Mouse (Mus musculus): ENCODE measurements around the gene Ubxn4. TPM values are rescaled to one million over a fixed set of nuclear protein-coding genes. Genes with fewer than 3 reads are reported as not detected.
"Not testable (repeated sequence)": the region's sequence is repeated elsewhere in the genome, so short reads cannot be mapped to it uniquely, and the experiment has no call there.

Gene Ubxn4
- 84.9 and 96.4 TPM in 2 replicates for polyA plus RNA-seq (2015; fragmentation: Nextera tagmentation; extraction: Ambion mirVana)

DNA sequence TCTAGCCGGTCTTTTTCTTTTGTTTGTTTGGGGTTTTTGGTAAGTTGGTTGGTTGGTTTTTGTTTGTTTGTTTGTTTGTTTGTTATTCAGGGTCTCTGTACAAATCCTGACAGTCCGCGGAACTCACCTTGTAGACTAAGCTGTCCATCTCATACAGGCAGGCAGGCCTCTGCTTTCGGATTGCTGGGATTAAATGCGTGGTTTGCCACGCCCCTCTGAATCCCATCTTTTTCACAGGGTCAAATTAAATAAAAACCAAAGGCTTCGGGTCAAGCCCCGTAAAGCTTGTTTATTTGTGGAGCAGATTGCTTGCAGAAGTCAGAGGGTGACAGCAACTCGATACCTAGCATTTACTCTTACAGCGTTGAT lies at the start of gene Ubxn4:
Gene Ubxn4 (plus strand): TSS at position 338 of the 369 bp plus-strand sequence.
- DNase-seq (ENCODE audit: low spot score): no peak

DNA sequence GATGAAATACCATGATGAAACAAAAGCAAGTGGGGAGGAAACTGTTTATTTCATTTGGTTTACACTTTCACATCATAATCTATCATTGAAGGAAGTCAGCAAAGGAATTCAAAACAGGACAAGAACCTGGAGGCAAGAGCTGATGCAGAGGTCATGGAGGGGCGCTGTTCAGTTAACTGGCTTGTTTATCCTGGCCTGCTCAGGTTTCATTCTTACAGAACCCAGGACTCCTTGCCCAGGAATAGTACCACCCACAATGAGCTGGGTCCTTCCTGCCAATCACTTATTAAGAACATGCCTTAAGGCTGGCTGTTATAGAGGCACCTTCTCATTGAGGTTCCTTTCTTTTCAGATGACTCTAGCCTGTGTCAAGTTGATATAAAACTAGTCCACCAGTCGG lies 49.8 kb upstream of the Ubxn4 start:
- no peak for DNase-seq (ENCODE audit: low spot score)

DNA sequence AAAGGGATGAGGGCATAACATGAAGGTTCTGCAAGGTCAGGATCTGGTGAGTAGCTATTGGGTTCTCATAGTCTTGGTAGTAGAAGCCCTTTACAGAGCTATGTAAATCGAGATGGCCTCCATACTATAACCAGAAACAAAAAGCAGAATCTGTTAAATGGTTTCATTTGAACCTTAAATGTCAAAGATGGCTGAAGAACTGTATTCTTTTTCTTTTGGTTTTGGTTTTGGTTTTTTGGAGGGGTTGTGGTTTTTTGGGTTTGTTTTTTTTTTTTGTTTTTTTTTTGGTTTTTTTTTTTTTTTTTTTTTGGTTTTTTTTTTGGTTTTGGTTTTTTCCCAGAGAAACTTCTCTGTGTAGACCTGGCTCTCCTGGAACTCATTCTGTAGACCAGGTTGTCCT lies 46.4 kb upstream of the Ubxn4 start:
- DNase-seq (ENCODE audit: low spot score): no peak

DNA sequence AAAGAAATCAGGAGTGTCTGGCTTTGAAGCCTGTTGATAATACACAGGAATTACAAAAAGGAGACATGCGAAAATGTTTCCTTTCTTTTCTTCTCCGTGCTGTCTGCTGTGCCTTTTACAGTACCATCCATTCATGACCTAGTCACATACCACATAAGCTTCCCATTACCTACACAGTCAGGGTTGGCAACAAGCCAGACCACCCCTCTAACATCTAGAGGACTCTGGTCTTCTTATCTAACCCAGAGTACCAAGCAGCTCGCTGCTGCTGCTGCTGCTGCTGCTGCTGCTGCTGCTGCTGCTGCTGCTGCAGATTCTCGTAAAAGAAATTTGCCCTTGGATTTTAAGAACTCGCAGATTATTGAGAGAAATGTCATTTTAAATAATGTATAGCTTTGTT lies 30.5 kb upstream of the Ubxn4 start:
- DNase-seq (ENCODE audit: low spot score): no peak

DNA sequence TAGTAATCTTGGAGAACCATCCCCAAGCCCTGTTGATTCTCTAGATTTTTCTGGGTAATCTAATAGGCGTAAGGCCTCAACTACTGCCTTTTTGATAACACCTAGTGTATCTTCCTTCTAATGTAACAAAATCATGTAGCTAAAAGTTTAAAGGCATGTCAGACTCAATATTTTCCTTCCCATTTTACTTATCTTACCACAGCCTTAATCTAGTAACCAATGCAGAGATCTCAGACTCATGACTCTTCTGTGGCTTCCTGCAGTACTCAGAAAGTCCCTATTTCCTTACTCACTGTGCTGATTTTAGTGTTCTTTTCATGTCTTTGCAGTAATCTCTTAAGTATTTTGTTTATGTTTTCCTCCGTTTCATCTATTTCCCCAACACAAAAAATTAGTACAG lies 21.9 kb upstream of the Ubxn4 start:
- DNase-seq (ENCODE audit: low spot score): no peak

DNA sequence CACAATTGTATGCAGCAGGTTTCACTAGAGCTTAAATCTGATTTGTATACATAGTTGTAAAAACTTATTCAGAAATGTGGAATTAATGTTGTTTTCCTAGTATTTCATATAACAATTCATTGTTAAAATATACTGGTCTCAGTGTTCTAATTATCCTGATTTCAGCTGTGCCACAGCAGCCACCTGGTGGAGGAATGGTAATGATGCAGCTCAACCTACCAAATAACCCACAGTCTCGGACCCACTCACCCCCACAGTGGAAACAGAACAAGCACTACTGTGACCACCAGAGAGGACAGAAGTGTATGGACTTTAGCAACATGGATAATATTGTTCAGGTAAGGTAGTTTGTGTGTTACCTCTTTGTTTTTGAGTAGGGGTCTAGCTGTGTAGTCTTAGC lies 20.5 kb upstream of the Ubxn4 start:
- DNase-seq (ENCODE audit: low spot score): peak; percentile 9

DNA sequence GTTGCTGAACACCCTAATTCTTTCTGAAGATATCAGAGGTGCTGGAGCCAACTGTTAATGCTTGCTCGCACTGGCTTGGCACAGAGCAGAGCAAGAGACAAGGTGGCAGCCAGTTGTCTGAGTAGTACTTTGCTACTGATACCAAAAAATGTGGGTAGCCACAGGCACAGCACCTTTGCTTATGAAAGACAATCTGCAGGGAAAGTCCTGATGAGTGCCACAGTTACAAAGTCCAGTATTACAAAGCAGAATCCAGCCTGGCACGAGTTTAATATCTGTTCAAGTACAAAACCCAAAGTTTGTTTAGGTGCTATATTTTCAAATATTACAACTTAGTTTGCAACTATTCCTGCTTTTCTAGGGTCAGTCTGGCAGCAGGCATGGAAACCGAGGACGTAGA lies 8.6 kb upstream of the Ubxn4 start:
- no peak for DNase-seq (ENCODE audit: low spot score)

DNA sequence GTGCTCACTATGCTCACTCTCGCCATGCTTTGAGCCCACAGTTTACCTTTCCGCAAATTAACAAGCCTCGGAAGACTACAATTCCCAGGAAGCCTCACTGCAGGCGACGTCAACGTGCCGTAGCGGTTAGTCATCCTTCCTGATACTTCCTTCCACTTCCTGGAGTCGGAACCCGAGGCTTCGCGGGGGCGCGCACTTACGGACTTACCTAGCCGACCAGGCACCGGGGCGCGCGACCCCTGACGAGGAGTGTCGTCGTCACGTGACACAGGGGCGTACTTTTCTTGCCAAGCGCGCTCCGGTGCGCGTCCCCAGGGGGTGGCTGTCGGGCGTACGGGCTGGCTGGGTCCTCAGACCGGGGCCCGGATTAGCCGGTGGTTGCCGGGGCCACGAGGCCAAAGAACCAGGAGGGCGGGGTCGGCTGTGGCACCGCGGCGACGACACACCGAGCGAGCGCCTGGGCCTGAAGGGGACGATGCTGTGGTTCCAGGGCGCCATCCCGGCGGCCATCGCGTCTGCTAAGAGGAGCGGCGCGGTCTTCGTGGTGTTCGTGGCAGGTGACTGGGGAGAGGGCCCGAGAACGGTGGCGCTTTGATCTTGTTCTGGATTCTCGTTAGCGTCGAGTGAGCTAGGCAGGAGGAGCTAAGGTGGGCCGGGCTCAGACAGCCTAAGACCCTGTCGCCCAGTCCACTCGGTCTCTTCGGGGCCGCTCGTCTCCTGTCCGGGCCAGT lies 397 bp downstream of the Ubxn4 start:
- DNase-seq (ENCODE audit: low spot score): peak; percentile 100

DNA sequence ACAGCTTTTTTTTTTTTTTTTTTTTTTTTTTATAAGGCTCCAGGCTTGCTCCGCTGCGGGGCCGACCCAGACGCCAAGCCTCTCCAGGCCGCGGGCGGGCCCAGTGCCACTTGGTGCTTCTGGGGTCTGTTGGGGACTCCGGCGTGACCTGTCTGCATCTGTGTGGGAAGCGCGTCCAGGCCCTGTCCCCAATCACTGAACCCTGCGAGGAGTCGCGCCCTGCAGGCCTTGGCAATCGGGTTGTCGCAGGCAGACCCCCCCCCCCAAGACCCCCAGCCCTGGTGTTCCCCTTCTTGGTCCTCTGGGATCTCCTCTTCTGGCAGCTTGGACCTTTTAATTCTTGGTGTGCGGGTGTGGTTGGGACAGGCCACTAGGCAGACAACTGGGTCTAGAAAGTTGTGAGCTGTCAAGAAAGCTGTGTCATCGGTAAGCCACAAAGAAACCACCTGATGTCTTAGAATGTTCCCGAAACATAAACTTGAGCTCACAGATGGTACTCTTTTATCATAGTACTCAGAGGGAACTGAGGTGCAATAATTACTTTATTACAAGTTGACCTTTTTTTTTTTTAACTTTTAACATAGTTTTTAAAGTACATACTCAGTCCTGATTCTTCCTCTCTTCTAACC lies 1.1 kb downstream of the Ubxn4 start:
- DNase-seq (ENCODE audit: low spot score): peak; percentile 53

DNA sequence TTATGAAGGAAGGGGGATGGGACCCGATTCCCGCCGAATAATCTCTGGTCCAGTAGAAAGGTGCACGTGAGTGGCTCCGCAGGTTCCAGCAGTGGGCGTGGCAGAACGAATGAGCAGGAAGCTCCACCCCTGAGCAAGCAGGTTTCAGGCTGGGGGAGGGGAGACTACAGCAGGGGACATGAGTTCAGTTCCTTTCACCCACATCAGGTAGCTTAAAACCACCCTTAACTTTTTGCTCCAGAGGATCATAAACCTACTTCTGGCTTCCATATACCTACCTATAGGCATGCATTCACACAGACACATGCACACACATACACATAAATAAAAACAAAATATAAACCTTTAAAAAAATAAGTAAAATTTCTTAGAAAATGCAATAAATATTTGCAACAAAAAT lies 23.3 kb downstream of the Ubxn4 start:
- DNase-seq (ENCODE audit: low spot score): not testable (repeated sequence)

DNA sequence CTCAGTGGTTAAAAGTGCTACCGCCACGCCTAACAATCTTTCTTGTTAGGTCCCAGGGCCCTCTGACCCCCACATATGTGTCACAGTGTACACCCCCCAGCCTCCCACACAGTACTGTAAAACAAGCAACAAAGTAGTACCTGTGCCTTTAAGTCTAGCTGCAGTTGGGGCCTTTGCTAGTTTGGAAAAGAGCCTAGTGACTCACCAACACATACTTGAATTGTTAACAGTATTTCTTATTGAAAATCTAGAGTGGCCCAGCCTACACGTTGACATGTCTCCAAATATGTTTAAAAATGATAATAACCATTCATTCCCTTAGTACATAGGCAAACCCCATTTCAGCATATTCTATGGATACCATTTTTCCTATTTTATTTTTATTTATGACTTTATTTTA lies 27.0 kb downstream of the Ubxn4 start:
- no peak for DNase-seq (ENCODE audit: low spot score)

DNA sequence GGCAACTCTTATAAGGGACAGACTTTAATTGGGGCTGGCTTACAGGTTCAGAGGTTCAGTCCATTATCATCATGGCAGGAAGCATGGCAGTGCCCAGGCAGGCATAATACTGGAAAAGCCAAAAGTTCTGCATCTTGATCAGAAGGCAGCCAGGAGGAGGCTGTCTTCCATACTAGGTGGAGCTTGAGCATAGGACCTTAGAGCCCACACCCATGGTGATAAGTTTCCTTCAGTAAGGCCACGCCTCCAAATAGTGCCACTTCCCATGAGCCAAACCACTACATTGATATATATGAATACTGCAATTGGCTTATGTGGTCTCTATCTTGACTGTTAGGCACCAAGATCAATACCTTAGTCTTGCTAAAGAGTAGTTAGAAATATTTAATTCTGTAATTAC lies 32.1 kb downstream of the Ubxn4 start:
- no peak for DNase-seq (ENCODE audit: low spot score)

DNA sequence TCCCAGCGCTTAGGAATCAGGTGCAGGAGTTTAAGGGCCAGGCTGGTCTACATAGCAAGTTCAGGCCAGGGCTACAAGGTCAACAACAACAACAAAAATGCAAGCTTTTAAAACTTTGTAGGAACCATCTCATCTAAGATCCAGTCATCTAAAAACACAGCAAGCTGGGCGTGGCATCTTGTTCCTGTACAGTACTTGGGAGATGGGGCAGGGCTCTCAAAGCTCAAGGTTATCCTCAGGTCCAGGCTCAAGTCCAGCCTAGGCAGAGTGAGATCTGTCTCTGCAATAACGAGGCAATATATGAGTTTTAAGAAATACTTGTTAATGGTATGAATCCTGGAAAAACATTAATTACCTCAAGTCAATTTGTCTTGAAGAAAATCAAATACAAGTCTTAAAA lies 34.8 kb downstream of the Ubxn4 start:
- no peak for DNase-seq (ENCODE audit: low spot score)

DNA sequence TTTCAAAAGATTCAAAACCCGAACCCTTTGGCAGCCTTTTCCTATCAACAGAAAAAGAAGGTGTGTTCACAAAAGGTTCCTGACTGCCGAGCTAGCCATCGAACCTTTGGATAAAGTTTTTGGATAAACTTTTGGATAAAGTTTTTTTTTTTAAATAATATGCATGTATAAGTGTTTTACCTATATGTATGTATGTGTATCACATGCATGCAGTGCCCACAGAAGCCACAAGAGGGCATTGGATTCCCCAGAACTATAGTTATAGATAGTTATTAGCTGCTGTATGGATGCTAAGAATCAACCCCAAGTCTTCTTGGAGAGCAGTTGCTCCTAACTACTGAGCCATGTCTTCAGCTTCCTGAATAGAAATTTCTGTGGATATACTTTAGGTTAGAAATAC lies 38.0 kb downstream of the Ubxn4 start:
- DNase-seq (ENCODE audit: low spot score): no peak

DNA sequence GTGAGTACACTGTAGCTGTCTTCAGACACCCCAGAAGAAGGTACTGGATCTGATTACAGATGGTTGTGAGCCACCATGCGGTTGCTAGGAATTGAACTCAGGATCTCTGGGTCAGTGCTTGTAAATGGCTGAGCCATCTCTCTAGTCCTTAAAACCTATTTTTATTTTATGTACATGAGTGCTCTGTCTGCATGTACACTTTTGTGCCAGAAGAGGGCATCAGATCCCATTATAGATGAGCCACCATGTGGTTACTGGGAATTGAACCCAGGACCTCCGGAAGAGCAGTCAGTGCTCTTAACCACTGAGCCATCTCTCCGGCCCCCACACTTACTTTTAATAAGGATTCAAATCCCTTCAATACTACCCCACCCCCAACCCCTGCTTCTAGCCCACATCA lies 39.2 kb downstream of the Ubxn4 start:
- DNase-seq (ENCODE audit: low spot score): no peak

DNA sequence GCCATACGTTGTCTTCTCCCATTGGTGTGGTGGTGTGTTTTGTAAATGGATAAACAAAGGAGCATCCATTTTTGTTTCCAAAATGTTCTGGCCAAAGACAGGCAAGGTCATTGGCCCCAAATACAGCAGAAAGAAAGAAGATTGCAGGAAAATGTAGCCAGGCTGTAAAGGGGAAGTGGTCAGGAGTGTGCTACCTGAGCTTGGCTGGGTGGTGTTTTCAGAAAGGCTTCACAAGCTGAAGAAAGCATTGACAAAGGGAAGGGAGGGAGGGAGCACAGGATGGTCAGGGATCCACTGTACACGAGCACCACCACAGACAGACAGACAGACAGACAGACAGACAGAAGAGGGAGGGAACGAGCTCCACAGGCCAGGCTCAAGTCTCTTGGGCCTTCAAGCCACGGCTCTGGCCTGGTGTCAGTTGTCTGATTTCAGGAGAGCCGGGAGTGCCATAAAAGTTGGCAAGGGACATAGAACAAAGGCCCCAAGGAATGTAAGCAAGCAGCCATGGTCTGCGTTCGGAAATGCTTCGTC lies 40.5 kb downstream of the Ubxn4 start:
- DNase-seq (ENCODE audit: low spot score): no peak

DNA sequence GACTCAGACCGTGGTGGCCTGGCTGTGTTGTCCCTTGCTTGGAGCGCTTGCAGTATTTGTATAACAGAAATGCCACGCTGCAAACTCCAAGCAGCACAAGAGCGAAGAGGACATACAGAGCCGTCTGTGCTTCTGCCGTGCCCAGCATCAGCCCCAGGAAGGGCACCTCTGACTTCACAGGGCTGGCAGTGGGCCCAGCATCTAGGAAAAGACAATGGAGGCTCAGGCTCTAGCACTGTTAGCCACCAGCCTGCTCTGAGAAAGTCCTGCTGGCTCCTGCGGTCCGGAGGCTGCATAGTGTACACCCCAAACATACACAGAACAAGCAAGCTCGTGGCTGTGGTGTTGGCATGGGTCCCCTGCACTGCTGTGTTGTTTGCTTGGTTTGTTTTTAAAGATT lies 41.4 kb downstream of the Ubxn4 start:
- DNase-seq (ENCODE audit: low spot score): no peak

DNA sequence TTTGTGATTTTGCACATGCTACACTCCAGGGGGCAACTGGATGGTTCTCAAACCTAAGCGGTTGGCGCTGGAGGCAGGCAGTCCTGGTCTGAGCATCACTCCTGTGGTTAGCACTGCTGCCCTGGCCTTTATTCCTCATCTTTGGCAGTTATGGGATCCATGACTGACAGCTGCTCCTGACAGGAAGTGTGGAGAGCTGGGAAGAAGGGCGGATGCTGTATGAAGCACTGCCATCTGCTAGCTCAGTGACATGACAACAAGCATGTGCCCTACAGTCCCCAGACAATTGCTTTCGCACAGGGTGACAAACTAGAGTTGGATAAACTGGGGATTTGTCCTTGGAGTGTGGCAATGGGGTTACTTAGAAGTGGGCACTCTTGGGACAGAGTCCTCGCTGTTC lies 46.5 kb downstream of the Ubxn4 start:
- no peak for DNase-seq (ENCODE audit: low spot score)

DNA sequence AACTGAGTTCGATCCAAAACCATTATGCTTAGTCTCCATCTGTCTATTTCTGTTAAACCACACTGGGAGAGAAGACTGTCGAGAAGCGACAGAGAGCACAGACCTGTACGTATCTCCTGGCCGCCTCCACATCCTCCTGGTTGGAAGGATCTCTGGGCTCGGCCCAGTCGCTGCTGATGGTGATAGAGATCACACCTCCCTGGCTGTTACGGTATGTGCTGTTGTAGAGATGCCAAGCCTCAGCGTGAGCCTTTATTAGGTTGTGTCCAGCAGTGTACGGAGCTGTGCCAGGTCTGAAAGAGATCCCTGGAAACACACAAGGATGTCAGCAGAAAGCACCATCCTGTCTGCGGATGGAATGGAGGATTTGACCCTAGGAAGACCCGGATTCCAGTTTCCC lies 49.8 kb downstream of the Ubxn4 start:
- no peak for DNase-seq (ENCODE audit: low spot score)

DNA sequence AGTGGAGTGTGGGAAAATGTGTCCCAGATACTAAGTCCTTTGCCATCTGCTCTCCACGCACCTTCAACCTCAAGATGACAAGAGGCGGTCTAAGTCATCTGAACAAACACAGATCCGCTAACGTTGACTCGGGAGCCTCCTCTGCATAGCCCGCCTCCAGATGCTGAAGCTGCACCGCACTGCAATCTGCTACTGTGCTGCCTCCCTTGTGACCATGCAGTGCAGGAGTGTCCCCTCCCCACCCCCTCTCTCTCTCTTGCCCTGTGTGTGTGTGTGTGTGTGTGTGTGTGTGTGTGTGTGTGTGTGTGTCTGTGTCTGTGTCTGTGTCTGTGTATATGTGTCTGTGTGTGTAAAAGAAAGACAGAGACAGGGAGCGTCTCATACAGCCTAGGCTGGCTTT lies 51.5 kb downstream of the Ubxn4 start:
- DNase-seq (ENCODE audit: low spot score): no peak

DNA sequence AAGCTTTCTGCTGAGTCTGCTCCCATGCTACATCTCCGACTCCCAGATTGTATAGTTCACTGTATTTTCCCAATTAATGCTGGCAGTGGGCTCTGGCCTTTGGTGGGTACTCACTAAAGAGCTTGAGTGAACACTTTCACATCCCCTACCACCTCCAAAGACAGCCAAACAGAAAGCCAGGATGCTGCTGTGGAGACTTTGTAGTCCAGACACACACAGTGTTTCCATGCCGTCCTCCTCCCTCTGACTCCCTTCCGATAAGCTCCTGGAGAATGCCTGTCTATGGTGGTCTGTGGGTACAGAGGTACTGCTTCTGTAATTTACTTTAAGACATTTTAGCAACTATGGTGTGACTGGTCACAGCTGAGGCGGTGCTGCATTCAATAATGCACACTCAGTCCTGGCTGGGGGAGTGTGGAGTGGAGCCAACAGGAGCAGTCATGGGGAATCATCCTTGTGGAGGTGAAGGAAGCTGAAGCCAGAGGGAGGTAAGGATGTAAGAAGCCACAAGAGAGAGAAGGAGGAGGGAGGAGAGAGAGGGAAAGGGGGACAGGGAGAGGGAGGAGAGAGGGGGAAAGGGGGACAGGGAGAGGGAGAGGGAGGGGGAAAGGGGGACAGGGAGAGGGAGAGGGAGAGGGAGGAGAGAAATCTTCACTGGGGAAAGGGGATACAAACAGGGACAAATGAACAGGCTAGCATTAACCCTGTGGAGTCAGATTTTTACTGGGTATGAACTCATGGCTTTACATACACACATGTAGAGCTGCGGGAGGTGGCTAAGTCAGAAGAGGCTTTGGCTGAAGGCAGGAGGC lies 52.2 kb downstream of the Ubxn4 start:
- DNase-seq (ENCODE audit: low spot score): no peak

DNA sequence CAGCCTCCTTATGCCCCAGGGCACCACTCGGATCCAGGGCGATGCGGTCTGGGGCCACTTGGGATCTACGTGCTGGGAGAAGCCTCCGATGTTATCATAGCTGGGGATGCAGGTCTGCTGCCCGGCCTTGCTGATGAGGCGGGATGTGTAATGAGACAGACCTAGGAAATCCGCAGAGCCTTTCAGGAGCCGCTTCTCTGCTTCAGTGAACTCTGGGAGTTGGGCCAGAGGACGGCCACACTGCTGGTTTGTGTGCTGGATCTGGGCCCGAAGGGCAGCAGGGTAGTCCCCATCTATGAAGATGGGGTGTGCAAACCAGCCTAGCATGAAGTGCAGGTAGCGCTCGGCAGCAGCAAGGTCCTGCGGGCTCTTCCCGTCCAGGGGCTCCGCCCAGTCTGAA lies 60.1 kb downstream of the Ubxn4 start:
- no peak for DNase-seq (ENCODE audit: low spot score)

All from thymus, postnatal 0 days (tissue).